Mouse (Mus musculus) kidney, adult 2 months (tissue): ENCODE results near the gene Spaca9. TPM values are rescaled to one million over a fixed set of nuclear protein-coding genes. Genes with fewer than 3 reads are reported as not detected.

Experiments
- DNase-seq: peaks from one replicate; pipeline ENCODE4 v3.0.0; 2021
- H3K27ac ChIP-seq: fragments of 200-500 bp; 2 replicates; pipeline ENCODE4 v1.5.1; 2012; ENCODE audit warnings: low read depth, low read length, control low read depth, inconsistent platforms; ENCODE audit not compliant: insufficient read depth
- H3K27me3 ChIP-seq: fragments of 200-500 bp; replicated peaks from 2 replicates; pipeline ENCODE4 v1.6.1; 2012; ENCODE audit warnings: mild to moderate bottlenecking, moderate library complexity, low read length, inconsistent platforms; ENCODE audit not compliant: control insufficient read depth, insufficient read depth
- H3K36me3 ChIP-seq: fragments of 200-500 bp; 2 replicates; pipeline ENCODE4 v1.6.1; 2012; ENCODE audit warnings: mild to moderate bottlenecking, moderate library complexity, low read length, inconsistent platforms; ENCODE audit not compliant: control insufficient read depth, insufficient read depth
- H3K4me1 ChIP-seq: fragments of 200-500 bp; 2 replicates; pipeline ENCODE4 v1.6.1; 2011; ENCODE audit warnings: low read length; ENCODE audit not compliant: control insufficient read depth, insufficient read depth
- H3K4me3 ChIP-seq: fragments of 200-500 bp; 2 replicates; pipeline ENCODE4 v1.5.1; 2011; ENCODE audit warnings: mild to moderate bottlenecking, low read depth, low read length, control low read depth; ENCODE audit not compliant: insufficient read depth
- CTCF ChIP-seq: fragments of 200-500 bp; conservative IDR thresholded peaks from 2 replicates; pipeline ENCODE4 v1.5.1; 2011; ENCODE audit warnings: low read depth, mild to moderate bottlenecking, control low read depth, low read length, moderate library complexity, mixed read lengths; ENCODE audit not compliant: insufficient read depth, insufficient read length
- POLR2A ChIP-seq: fragments of 200-500 bp; IDR thresholded peaks from one replicate; pipeline ENCODE4 v1.6.1; 2011; ENCODE audit warnings: low read depth, low read length, control low read depth
- WGBS: fragments of 180-500 bp; shearing (Covaris S2); methylation state at CpG from one replicate; pipeline ENCODE4 v1.1.7; 2018; 5-methylcytosine and 5-hydroxymethylcytosine counted together
- polyA plus RNA-seq: library from polyadenylated mRNA; depleted of rRNA; stranded (reverse); fragments of >200 nt; gene quantifications from 2 replicates; pipeline ENCODE4 v1.2.3, GENCODE M21; 2012; rRNA removed

Spaca9 gene
- 1.4 and 1.5 TPM in 2 replicates for polyA plus RNA-seq

DNA sequence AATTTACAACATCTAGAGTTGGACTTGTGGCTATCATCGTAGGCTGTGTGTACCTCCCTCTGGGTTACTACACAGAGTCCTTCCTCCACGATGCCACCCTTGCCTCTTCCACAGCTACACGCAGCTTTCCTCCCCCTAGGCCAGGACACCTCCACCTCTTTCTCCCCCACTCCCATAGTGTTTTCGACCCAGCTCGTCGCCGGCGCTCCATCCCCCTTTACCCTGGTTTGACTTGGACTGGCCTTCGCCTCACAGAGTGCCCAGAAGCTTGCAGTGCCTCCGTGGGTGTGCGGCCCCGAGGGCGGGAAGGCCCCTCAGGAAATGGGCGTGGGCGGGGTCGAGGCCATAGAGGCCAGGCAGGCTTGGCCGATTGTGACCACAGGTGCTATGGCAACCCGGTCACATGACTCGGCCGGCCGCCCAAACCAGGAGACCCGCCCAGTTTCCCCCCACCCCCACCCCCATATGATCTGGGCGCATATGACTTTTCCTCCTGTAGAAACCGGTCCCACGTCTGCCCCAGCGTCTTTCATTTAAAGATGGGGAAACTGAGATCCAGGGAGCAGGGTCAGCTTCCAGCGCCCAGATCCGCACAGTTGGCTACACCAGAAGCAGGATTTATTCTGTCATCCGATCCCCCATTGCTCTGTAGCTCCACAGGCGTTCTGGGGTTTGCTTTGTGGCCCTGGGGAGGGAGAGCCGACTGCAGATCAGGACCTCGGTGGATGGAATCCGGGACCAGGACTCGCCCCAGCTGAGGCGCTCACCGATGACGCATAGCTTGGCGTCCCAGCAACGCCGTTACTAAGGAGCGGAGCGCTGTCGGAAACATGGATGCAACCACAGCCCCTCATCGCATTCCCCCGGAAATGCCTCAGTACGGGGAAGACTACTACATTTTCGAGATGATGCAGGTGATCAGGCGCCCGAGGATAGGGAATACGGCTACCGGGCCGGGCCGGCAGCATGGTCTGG is at the start of gene Spaca9, which contains the start of gene Ak8:
Gene Spaca9, minus strand, starts transcription at position 367 of the 975 bp plus-strand sequence.
Gene Ak8, plus strand, starts transcription at position 804 of the 975 bp plus-strand sequence.
- H3K27me3 ChIP-seq = no peaks in the 10 kb centered on the region
- peak within 1 kb of the TSS; percentile 82 for H3K4me3 ChIP-seq
- H3K36me3 ChIP-seq = no peaks in the 10 kb centered on the region
- peak; percentile 71 for DNase-seq
- WGBS = 3% methylated on average over 53 of the region's 53 CpGs
- no peak for TF ChIP-seq POLR2A
- TF ChIP-seq CTCF = no peak
- H3K4me1 ChIP-seq = no peaks in the 10 kb centered on the region; the same call in 1 of the 2 replicates
- H3K27ac ChIP-seq = no peak within 1 kb of the TSS

DNA sequence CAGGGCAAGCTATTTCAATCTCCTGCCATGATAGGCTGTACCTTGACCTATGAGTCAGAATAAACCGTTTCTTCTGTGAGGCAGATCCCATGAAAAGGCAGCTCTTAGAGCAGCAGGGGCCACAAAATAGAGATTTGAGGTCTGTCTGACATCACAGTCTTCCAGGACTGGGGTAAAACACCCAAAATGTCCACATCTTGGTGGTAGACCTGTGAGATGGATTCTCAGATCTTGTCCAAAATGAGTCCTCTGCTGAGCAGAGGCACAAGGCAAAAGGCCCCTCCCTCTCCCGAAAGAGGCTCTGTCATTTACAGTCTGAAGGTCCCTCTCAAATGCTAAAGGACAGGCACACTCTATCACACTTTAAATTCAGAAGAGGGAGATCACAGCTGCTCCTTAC is 48.2 kb upstream of the Spaca9 start:
- DNase-seq = no peak
- Histone ChIP-seq H3K27ac (no peak overlapping the region), H3K4me1 (no peaks in the 10 kb centered on the region), H3K36me3 (no peaks in the 10 kb centered on the region), H3K27me3 (no peaks in the 10 kb centered on the region), H3K4me3 (no peak overlapping the region)
- no peak for TF ChIP-seq POLR2A
- no peak for TF ChIP-seq CTCF
- 69% methylated on average over 2 of the region's 2 CpGs for WGBS

DNA sequence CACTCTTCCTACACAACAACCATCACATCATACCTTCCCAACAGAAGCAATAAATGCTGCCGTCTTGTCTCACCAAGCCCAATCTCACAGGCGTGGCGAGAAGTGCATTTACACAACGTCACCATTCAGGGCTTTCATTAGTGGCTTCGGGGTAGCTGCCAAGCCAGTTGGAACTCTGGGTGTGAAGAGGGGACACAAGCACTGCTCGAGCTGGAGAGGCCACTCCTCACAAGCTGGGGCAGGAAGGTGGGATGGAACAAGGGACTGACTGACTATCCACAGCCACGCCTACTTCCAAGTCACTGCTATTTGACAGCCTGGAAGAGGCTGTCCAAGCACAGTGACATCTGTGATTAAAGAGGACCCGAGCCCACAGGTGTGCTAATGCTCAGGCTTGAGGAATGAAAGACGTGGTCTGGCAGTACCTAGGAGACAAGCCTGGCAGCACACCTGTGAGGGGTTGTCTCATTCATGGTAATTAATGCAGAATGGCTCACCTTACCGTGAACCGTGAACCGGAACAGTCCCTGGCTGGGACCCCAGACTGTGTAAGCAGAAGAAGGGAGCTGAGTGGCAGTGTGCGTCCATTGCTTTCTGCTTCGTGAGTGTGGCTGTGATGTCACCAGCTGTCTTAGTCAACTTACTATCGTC is 47.3 kb upstream of the Spaca9 start:
- Histone ChIP-seq H3K36me3 (no peaks in the 10 kb centered on the region), H3K4me1 (no peaks in the 10 kb centered on the region), H3K27me3 (no peaks in the 10 kb centered on the region), H3K27ac (no peak overlapping the region), H3K4me3 (no peak overlapping the region)
- WGBS = 45% methylated on average over 15 of the region's 15 CpGs
- TF ChIP-seq CTCF = no peak
- no peak for TF ChIP-seq POLR2A
- no peak for DNase-seq

DNA sequence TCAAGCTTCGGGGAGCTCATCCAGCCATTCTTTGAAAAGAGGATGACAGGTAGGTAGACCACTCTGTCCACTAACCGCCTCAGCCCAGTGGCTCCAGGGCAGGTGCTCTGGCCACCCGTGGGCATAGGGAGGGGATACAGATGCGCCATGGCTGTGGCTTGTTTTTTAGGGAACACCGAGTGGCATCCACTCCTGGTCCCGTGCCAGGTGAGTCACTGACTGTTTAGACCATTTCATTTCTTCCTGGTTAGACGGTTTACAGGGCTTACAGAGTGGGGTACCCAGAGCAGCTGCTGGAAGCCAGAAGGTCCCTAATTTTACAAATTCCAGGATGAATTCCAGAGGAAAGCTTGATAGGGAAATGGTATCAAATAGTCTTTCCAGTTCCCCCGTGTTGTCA is 43.2 kb upstream of the Spaca9 start:
- DNase-seq = no peak
- Histone ChIP-seq H3K4me1 (no peaks in the 10 kb centered on the region), H3K36me3 (no peaks in the 10 kb centered on the region), H3K27me3 (no peaks in the 10 kb centered on the region), H3K27ac (no peak overlapping the region), H3K4me3 (no peak overlapping the region)
- TF ChIP-seq CTCF (no peak), POLR2A (no peak)
- 66% methylated on average over 8 of the region's 8 CpGs for WGBS

DNA sequence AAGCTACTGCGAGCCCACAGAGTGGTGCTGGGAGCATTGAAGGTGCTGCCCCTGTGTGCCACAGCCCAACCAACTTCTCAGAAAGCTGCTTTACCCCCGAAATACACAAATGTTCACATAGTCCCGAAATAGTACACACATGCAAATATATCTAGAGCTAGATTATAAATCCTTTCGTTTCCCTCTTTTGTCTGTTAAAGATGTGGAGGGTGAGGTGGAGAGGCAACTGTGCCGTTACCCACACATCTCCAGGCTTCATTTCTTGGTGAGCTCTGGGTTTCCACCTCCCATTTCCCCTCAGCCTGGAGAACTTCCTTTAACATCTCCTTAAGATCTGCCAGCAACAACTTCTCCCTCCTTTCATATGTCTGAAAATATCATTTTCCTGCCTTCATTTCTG is 40.6 kb upstream of the Spaca9 start:
- TF ChIP-seq POLR2A (no peak), CTCF (no peak)

DNA sequence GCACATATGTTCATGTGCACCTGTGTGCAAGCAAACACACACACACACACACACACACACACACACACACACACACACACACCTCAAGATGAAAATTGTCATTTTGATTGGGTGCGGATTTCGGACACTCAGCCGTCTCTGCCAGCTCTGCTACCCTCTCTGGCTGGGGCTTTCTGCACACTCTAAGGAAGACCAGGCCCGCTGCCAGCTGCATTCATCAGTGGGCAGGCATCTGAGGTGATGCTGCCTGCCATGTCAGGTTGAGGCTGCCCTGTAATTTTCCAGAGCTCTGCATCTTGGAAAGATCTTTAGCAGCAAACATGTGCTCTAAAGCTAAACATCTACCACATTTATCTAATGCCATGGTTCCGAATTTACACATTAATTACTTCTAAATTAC is 37.6 kb upstream of the Spaca9 start:
- no peaks in the 10 kb centered on the region for H3K36me3 ChIP-seq
- H3K27ac ChIP-seq = no peak overlapping the region
- no peak for DNase-seq
- H3K27me3 ChIP-seq = no peaks in the 10 kb centered on the region
- TF ChIP-seq CTCF (no peak), POLR2A (no peak)
- no peak overlapping the region for H3K4me3 ChIP-seq
- no peaks in the 10 kb centered on the region for H3K4me1 ChIP-seq
- 77% methylated on average over 5 of the region's 5 CpGs for WGBS

More for the DNA sequence above, 40.6 kb upstream of the Spaca9 start:
- Histone ChIP-seq H3K27me3 (no peaks in the 10 kb centered on the region), H3K4me3 (no peak overlapping the region), H3K36me3 (no peaks in the 10 kb centered on the region), H3K4me1 (no peaks in the 10 kb centered on the region), H3K27ac (no peak overlapping the region)
- 85% methylated on average over 5 of the region's 5 CpGs for WGBS
- DNase-seq = no peak

DNA sequence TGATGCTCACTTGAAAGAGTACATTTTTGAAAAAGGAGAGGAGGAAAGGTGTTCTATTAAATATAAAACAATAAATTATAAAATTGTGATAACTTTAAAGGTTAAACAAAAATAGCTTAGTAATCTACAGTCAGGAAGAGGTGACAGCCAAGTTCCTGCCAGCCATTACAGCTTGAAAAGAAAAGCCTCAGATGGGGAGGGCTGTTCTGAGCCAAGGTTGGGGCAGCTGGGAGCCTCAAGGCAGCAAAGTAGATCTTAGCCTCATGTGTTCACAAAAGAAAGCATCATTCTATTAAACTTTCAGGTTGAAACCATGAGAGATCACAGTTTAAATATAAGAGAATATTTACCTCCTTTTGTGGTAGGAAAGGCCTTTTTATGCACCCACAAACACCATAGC is 31.1 kb upstream of the Spaca9 start:
- Histone ChIP-seq H3K36me3 (no peaks in the 10 kb centered on the region), H3K27ac (no peak overlapping the region), H3K27me3 (no peaks in the 10 kb centered on the region), H3K4me1 (no peaks in the 10 kb centered on the region), H3K4me3 (no peak overlapping the region)
- no peak for DNase-seq
- TF ChIP-seq CTCF (no peak), POLR2A (no peak)
